Mouse (Mus musculus): ENCODE results near the gene Tiam1.

The Tiam1 gene

GRCm38 (mm10) chr16:90143760-90144516, at the start of gene Tiam1:
Tiam1 (minus strand) TSS chr16:90143769.
- in situ Hi-C loops (cut with MboI, MseI) = no loop called here

GRCm38 (mm10) chr16:90191289-90191688, 47.7 kb upstream of the Tiam1 start:
- in situ Hi-C loops (cut with MboI, MseI) = no loop called here

GRCm38 (mm10) chr16:90187453-90187852, 43.9 kb upstream of the Tiam1 start:
- in situ Hi-C loops (cut with MboI, MseI) = loop anchor here (10.0 kb wide), 1 partner anchor 203 kb away; no protein-coding TSS in a partner anchor

GRCm38 (mm10) chr16:90185928-90186588, 42.5 kb upstream of the Tiam1 start:
- in situ Hi-C loops (cut with MboI, MseI) = loop anchor here (10.0 kb wide), 1 partner anchor 201 kb away; no protein-coding TSS in a partner anchor

GRCm38 (mm10) chr16:90184135-90184534, 40.6 kb upstream of the Tiam1 start:
- in situ Hi-C loops (cut with MboI, MseI) = loop anchor here (5.0 to 10.0 kb wide), 2 partner anchors 199 to 347 kb away; no protein-coding TSS in a partner anchor

GRCm38 (mm10) chr16:90181673-90182072, 38.1 kb upstream of the Tiam1 start:
- in situ Hi-C loops (cut with MboI, MseI) = loop anchor here (5.0 to 10.0 kb wide), 2 partner anchors 197 to 344 kb away; no protein-coding TSS in a partner anchor

GRCm38 (mm10) chr16:90180975-90181374, 37.4 kb upstream of the Tiam1 start:
- in situ Hi-C loops (cut with MboI, MseI) = loop anchor here (5.0 to 10.0 kb wide), 2 partner anchors 196 to 344 kb away; no protein-coding TSS in a partner anchor

GRCm38 (mm10) chr16:90179892-90180291, 36.3 kb upstream of the Tiam1 start:
- in situ Hi-C loops (cut with MboI, MseI) = loop anchor here (5.0 to 10.0 kb wide), 2 partner anchors 195 to 343 kb away; no protein-coding TSS in a partner anchor

GRCm38 (mm10) chr16:90178404-90178803, 34.8 kb upstream of the Tiam1 start:
- in situ Hi-C loops (cut with MboI, MseI) = no loop called here

- in situ Hi-C loops (cut with MboI, MseI) = no loop called here
Measured at GRCm38 (mm10) chr16:90177425-90177824, 33.9 kb upstream of the Tiam1 start.

GRCm38 (mm10) chr16:90176472-90176871, 32.9 kb upstream of the Tiam1 start:
- in situ Hi-C loops (cut with MboI, MseI) = no loop called here

- in situ Hi-C loops (cut with MboI, MseI) = no loop called here
Measured at GRCm38 (mm10) chr16:90171416-90171815, 27.8 kb upstream of the Tiam1 start.

GRCm38 (mm10) chr16:90170676-90171075, 27.1 kb upstream of the Tiam1 start:
- in situ Hi-C loops (cut with MboI, MseI) = no loop called here

- in situ Hi-C loops (cut with MboI, MseI) = loop anchor here (10.0 kb wide), 1 partner anchor 395 kb away; no protein-coding TSS in a partner anchor
Measured at GRCm38 (mm10) chr16:90169863-90170630, 26.5 kb upstream of the Tiam1 start.

- in situ Hi-C loops (cut with MboI, MseI) = loop anchor here (10.0 kb wide), 1 partner anchor 393 kb away; no protein-coding TSS in a partner anchor
Measured at GRCm38 (mm10) chr16:90167646-90168045, 24.1 kb upstream of the Tiam1 start.

GRCm38 (mm10) chr16:90165435-90165834, 21.9 kb upstream of the Tiam1 start:
- in situ Hi-C loops (cut with MboI, MseI) = loop anchor here (10.0 kb wide), 1 partner anchor 391 kb away; no protein-coding TSS in a partner anchor

- in situ Hi-C loops (cut with MboI, MseI) = loop anchor here (10.0 kb wide), 1 partner anchor 390 kb away; no protein-coding TSS in a partner anchor
Measured at GRCm38 (mm10) chr16:90164942-90165341, 21.4 kb upstream of the Tiam1 start.

GRCm38 (mm10) chr16:90155080-90155479, 11.5 kb upstream of the Tiam1 start:
- in situ Hi-C loops (cut with MboI, MseI) = no loop called here

- in situ Hi-C loops (cut with MboI, MseI) = no loop called here
Measured at GRCm38 (mm10) chr16:90150820-90151219, 7.3 kb upstream of the Tiam1 start.

GRCm38 (mm10) chr16:90150126-90150525, 6.6 kb upstream of the Tiam1 start:
- in situ Hi-C loops (cut with MboI, MseI) = no loop called here

- in situ Hi-C loops (cut with MboI, MseI) = no loop called here
Measured at GRCm38 (mm10) chr16:90149335-90149734, 5.8 kb upstream of the Tiam1 start.
